Mouse (Mus musculus): ENCODE measurements around the gene Wdpcp.

Gene Wdpcp

DNA sequence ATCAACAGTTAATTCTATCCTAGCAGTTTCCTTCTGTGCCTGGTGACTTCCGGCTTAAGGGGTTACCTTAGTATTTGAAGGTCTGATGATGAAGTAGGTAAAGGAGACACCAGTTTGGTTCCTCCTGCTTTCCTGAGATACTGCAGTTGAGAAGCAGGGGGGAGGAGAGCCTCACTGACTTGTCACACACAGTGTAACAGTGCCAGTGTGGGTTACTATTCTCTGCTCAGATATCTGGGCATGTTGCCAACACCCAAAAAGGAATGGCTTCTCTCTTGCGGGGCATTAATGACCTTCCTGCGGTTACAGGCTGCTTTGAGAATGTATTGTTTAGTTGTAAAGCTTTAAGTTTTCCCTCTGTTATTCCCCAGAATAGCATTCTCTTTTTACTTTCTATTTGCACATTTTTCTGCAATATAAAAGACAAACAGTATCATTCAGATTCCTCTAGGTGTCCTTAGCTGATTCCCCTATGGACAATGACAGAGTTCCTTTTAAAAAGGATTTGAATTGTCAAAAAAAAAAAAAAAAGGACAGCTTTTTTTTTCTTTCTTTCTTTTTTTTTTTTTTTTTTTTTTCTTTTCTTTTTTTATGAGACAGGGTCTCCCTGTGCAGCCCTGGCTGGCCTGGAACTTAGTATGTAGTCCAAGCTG, 2.5 kb upstream of the Wdpcp start:
- peak; percentile 51 to 79 for DNase-seq (ENCODE audit: low spot score in 2 of 2)

DNA sequence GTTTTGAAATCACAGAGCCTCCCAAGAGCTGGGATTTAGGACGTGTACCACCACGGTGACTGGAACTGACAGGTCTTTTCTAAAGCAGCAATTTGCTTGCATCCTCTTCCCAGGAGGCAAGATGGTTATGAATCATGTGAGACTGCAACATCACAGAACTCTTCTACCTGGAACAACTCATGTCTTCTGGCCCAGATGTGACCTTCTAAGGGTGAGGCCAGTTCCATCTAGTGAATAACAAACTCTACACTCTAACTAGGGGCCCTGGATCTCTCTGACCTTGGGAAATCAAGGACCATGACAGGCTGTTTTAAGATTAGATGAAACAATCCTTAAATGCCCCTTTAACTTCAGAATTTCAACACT, 1.9 kb upstream of the Wdpcp start:
- DNase-seq (ENCODE audit: low spot score in 2 of 2): no peak

GRCm38 (mm10) chr11:21570973-21571372, 1.1 kb upstream of the Wdpcp start:
- DNase-seq (ENCODE audit: low spot score in 2 of 2): peak; percentile 18 to 60

GRCm38 (mm10) chr11:21581472-21581871, 9.4 kb downstream of the Wdpcp start:
- no peak for DNase-seq (ENCODE audit: low spot score in 2 of 2)

GRCm38 (mm10) chr11:21583286-21583685, 11.3 kb downstream of the Wdpcp start:
- no peak for DNase-seq (ENCODE audit: low spot score in 2 of 2)

DNA sequence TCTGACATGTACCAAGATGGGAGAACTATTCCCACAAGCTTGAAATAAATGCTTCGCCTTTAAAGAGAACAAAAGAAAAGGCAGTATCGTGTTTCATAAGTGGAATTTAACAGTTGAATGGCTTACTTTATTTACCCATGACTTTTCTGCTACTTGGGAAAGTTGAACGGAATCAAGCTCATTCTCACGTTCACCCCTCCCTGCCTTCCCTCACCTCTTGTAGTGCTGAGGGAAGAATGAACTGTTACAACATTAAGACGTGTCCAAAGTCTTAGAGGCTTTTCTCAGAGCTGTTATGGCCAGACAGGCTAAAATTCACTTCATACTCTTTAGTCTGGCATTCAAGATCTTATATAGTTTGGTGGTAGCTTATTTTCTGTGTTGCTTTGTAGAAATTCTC, 30.5 kb downstream of the Wdpcp start:
- DNase-seq (ENCODE audit: low spot score in 2 of 2): no peak

DNA sequence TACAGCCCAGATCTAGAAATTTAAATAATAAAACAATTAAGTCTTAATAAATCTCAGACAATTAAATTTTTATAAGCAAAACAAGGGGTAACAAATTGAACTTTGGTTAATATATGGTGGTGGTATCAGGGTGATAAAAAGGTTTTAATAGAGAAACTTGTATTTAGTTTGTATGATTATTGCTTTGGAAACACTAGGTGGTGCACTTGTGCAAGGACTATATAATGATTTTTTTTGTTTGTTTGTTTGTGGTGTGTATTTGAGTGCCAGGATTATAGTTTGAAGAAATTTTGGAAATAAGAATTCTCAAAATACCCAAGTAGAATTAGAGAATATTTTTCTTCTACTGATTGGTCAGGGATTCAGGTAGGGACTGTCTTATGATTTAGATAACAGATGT, 43.9 kb downstream of the Wdpcp start:
- no peak for DNase-seq (ENCODE audit: low spot score in 2 of 2)

DNA sequence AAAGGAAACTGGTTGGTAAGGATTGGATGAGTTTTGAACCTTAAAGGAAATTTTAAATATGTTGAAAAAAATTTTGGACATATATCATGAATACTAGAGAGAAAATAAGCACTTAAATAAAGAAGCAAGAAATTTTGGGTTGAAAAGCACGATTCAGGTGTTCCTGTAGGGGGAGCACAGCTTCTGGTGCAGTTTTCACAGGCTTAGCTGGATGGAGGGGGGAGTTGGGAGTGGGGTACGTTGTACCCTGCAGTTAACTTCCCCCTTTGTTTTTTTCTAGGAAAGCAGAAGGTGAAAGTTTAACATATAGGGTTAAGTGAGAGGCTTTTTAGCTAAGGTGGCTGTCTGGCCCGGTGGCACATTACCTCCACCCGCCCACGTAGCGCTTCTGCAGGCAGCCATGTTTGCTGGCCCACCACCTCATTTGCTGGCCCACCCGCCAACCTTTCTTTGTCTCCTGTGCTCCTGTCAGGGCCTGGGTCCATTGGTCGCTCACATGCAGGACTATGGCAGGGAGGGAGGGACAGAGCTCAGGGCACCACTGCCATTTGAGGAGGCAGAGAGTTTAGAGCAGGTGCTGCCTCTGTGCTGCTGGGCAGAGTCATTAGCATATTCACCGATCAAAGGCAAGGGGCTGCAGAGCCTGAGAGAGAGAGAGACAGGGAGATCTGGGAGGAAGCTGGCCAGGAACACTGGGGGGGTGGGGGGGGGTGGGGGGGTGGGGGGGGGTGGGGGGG, 62.3 kb downstream of the Wdpcp start:
- DNase-seq (ENCODE audit: low spot score in 2 of 2): no peak

DNA sequence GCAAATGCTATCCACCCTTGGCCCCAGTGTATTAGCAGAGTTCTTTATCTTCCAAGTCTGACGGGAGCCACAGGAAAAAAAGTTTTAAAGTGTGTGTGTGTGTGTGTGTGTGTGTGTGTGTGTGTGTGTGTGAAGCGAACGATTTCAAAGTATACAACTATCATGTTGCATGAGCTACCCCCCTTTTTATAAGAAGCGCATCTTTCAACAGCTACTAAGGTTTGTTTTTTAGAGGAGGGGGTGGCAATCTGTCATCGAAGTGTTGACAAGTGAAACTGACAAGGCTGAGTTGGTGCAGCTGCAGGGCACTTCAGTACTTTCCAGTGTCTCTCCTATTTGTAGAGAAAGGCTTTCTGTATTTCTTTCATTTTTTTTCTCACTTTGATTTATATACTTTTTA, 66.3 kb downstream of the Wdpcp start:
- no peak for DNase-seq (ENCODE audit: low spot score in 2 of 2)

DNA sequence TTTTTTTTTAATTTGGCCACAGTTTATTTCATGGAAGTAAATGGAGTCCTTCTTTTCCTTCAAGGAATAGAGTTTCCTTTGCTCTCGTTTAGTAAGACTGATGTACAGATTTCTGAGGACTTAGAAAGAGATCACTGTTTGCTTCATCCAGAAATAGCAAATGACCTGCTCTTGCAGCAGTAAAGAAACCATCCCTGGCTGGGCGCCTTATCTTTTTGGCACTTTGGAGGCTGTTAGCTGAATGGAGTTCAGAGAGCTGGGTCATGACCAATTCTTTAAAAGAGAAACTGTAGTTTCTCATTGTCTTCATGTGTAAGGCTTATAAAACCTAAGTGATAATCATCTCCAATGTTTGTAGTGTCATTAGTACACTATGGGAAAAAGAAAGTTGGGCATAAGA, 67.5 kb downstream of the Wdpcp start:
- peak; percentile 33 to 67 for DNase-seq (ENCODE audit: low spot score in 2 of 2)

- no peak for DNase-seq (ENCODE audit: low spot score in 2 of 2)
These were observed 72.2 kb downstream of the Wdpcp start for GRCm38 (mm10) chr11:21644231-21644630.

DNA sequence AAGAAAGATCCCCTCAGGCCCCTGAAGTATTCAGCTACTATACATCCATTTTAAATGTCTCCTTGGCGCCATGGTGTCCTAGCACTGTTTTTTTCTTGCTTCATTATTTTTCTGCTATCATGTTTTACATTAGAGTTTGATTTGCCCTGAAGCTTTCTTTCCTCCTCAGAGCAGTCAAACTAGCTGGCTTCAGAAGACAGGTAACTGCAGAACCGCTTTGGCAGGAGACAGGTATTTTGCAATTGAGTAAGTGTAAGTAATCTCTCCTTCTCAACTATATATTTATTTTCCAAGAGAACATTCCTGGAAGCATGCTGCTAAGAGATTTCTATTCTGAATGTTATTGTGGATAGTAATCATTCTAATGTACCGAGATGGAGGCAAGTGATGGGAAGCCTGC, 74.1 kb downstream of the Wdpcp start:
- DNase-seq (ENCODE audit: low spot score in 2 of 2): no peak

GRCm38 (mm10) chr11:21658985-21659384, 87.0 kb downstream of the Wdpcp start:
- no peak for DNase-seq (ENCODE audit: low spot score in 2 of 2)

DNA sequence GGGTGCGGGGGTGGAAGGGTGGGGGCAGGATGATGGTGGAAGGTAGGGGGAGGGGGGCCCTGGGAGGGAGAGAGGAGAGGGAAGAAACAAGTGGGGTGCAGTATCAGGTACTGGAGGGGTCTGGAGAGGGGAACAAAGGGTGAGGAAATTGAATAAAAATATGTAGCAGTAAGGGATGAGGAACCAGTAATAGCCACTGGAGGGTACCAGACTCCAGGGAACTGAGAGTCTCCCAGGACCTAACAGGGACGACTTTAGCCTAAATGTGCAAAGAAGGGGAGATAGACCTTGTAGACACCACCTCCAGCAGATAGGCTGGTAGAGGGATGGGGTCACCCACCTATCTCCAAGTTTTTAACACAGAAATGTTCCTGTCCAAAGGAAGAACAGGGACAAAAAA, 105.0 kb downstream of the Wdpcp start:
- DNase-seq (ENCODE audit: low spot score in 2 of 2): no peak

DNA sequence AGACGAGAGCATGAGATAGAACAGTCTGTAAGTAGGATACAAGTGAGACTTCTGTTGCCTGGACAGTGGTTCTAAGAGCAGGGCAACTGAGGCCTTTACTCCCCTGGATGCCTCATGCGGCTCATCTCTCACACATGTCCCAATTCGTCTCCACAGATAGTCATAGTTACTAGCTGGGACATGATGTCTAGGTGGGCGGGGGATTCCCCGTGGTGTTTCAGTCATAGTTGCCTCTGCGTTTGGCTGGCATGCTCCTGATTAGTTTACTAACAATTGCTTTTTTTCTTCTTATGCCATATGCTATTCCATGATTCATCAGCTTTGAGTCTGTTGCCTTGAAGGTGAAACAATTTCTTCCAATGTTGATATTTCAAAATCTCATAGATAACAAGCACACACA, 116.4 kb downstream of the Wdpcp start:
- DNase-seq (ENCODE audit: low spot score in 2 of 2): no peak

- DNase-seq (ENCODE audit: low spot score in 2 of 2): no peak
These were observed 118.7 kb downstream of the Wdpcp start for GRCm38 (mm10) chr11:21690730-21691129.

GRCm38 (mm10) chr11:21694087-21694486, 122.1 kb downstream of the Wdpcp start:
- DNase-seq (ENCODE audit: low spot score in 2 of 2): no peak

GRCm38 (mm10) chr11:21697642-21698041, 125.6 kb downstream of the Wdpcp start:
- DNase-seq (ENCODE audit: low spot score in 2 of 2): no peak

DNA sequence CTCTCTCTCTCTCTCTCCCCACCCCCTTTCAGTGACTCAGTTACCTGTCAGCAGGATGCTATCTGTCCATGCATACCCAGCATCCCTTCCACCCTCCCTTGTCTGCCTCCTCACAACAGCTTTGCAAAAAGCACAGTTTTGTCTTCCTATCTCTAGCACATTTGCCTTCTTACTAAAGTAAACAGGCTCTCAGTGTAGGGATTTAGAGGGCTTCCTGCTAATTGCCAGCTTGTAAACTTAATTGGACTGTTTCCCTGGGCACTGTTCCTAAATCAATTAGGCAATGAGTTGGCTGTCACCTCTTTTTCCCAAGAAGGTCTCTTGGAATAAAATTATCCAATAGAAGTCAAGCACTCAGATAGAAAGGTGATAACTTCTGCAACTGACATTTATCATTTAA, 141.5 kb downstream of the Wdpcp start:
- DNase-seq (ENCODE audit: low spot score in 2 of 2): no peak

- DNase-seq (ENCODE audit: low spot score in 2 of 2): no peak
These were observed 142.0 kb downstream of the Wdpcp start for GRCm38 (mm10) chr11:21714065-21714464.

- DNase-seq (ENCODE audit: low spot score in 2 of 2): no peak
These were observed 154.3 kb downstream of the Wdpcp start for GRCm38 (mm10) chr11:21726329-21726728.

DNA sequence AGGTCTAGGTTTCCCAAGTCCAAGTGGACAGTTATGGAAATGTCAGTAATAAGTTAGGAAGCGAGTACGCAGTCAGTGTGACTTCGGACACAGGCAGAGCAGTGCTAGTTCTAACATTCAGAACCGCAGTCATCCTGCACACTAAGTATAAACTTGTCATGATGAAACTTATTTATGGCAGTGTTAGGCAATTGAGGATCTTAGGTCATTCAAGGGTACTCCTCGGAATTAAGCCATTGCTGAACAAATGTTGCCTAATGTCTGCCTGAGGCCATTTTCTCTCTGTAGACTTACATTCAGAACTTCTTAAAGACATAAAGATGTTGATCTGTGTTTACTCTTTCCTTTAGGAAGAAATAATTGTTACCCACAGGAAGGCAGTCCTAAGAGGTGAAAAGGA, 157.0 kb downstream of the Wdpcp start:
- no peak for DNase-seq (ENCODE audit: low spot score in 2 of 2)

DNA sequence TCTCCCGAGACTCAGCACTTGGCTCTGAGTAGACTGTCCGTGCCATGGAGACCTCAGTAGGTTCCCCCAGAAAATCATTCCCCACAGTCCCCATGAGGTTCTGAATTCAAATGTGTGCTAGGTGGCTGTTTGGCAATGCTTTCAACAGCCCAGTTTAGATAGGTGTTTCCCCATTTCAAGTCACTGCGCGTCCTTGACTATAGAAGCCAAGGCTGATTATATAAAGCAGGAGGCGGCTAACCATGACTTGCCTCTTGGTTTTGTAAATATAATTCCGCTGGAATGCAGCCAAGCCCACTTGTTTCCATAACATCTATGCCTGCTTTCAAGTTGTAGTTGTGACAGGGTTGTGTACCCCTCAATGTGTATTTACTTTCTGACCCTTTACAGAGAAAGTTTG, 157.9 kb downstream of the Wdpcp start:
- DNase-seq (ENCODE audit: low spot score in 2 of 2): no peak

- DNase-seq (ENCODE audit: low spot score in 2 of 2): no peak
These were observed 163.2 kb downstream of the Wdpcp start for GRCm38 (mm10) chr11:21735272-21735671.
